Mouse (Mus musculus): Measurements from ENCODE around the gene Bag2. TPM values are rescaled to one million over a fixed set of nuclear protein-coding genes. Genes with fewer than 3 reads are reported as not detected.
A peak's percentile ranks its signal among the peaks of the same experiment; 100 is the strongest.

Gene Bag2
- polyA plus RNA-seq (2016; fragmentation: Nextera tagmentation; extraction: Ambion mirVana): 46.1 and 49.9 TPM in 2 replicates

GRCm38 (mm10) chr1:33757491-33758041 is at the start of gene Bag2:
TSS of gene Bag2 (minus strand) at chr1:33757795.
- Histone ChIP-seq H3K4me2 (peak within 1 kb of the TSS; percentile 70), H3K9ac (replicated peaks) (peak within 1 kb of the TSS; percentile 88), H3K36me3 (peaks cover 27% of the 10 kb centered on the region), H3K4me3 (replicated peaks) (peak within 1 kb of the TSS; percentile 74), H3K27ac (peak within 1 kb of the TSS; percentile 77; the same call in 1 of the 2 replicates), H3K4me1 (replicated peaks) (peaks cover 18% of the 10 kb centered on the region), H3K27me3 (no peaks in the 10 kb centered on the region), H3K9me3 (no peaks in the 10 kb centered on the region)
- ATAC-seq (ENCODE audit: insufficient number of reproducible peaks, insufficient read depth, low FRiP score, low TSS enrichment, low read depth): peak; percentile 81
- under 1% methylated on average over 60 of the region's 61 CpGs for WGBS

- Histone ChIP-seq H3K9me3 (no peaks in the 10 kb centered on the region), H3K27ac (no peak overlapping the region), H3K36me3 (peaks cover 83% of the 10 kb centered on the region), H3K9ac (replicated peaks) (no peak overlapping the region), H3K4me1 (replicated peaks) (no peaks in the 10 kb centered on the region), H3K4me3 (replicated peaks) (no peak overlapping the region), H3K27me3 (no peaks in the 10 kb centered on the region), H3K4me2 (no peak overlapping the region)
- 94% methylated on average over 2 of the region's 2 CpGs for WGBS
- no peak for ATAC-seq (ENCODE audit: insufficient number of reproducible peaks, insufficient read depth, low FRiP score, low TSS enrichment, low read depth)
These were observed 45.7 kb upstream of the Bag2 start for GRCm38 (mm10) chr1:33803323-33803722.

DNA sequence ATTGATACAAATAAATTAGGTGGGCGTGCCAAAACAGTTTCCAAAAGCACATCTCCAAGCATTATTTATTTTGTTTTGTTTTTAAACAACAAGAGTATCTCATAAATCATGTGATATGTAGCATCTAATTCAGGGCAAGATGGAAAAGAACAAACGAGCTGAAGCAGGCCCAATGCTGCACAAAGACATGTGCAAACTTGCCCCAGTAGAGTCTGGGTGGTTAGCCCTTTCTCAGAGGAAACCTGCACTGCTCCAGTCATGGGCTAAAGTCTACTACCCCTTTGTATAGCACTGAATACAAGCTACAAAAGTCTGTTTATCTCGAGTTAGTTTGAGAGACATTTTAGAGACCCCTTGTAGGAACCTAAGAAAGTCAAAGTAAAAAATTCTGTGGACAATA is 42.0 kb upstream of the Bag2 start:
- Histone ChIP-seq H3K27ac (no peak overlapping the region), H3K4me2 (no peak overlapping the region), H3K9ac (replicated peaks) (no peak overlapping the region), H3K9me3 (no peaks in the 10 kb centered on the region), H3K27me3 (no peaks in the 10 kb centered on the region), H3K4me3 (replicated peaks) (no peak overlapping the region), H3K36me3 (peaks cover 82% of the 10 kb centered on the region), H3K4me1 (replicated peaks) (no peaks in the 10 kb centered on the region)
- 88% methylated on average over 3 of the region's 3 CpGs for WGBS
- no peak for ATAC-seq (ENCODE audit: insufficient number of reproducible peaks, insufficient read depth, low FRiP score, low TSS enrichment, low read depth)

- no peak overlapping the region for H3K27ac ChIP-seq
- H3K9ac ChIP-seq (replicated peaks): no peak overlapping the region
- no peak overlapping the region for H3K4me3 ChIP-seq (replicated peaks)
- 59% methylated on average over 3 of the region's 3 CpGs for WGBS
- H3K36me3 ChIP-seq: peaks cover 22% of the 10 kb centered on the region
- H3K9me3 ChIP-seq: no peaks in the 10 kb centered on the region
- H3K27me3 ChIP-seq: no peaks in the 10 kb centered on the region
- no peaks in the 10 kb centered on the region for H3K4me1 ChIP-seq (replicated peaks)
- no peak overlapping the region for H3K4me2 ChIP-seq
- ATAC-seq (ENCODE audit: insufficient number of reproducible peaks, insufficient read depth, low FRiP score, low TSS enrichment, low read depth): no peak
These were observed 30.9 kb upstream of the Bag2 start for GRCm38 (mm10) chr1:33788493-33788892.

GRCm38 (mm10) chr1:33788072-33788471 is 30.5 kb upstream of the Bag2 start:
- Histone ChIP-seq H3K27ac (no peak overlapping the region), H3K4me3 (replicated peaks) (no peak overlapping the region), H3K9me3 (no peaks in the 10 kb centered on the region), H3K9ac (replicated peaks) (no peak overlapping the region), H3K4me1 (replicated peaks) (no peaks in the 10 kb centered on the region), H3K27me3 (no peaks in the 10 kb centered on the region), H3K36me3 (peaks cover 23% of the 10 kb centered on the region), H3K4me2 (no peak overlapping the region)
- WGBS: 88% methylated on average over 5 of the region's 5 CpGs
- ATAC-seq (ENCODE audit: insufficient number of reproducible peaks, insufficient read depth, low FRiP score, low TSS enrichment, low read depth): no peak

- H3K27me3 ChIP-seq: no peaks in the 10 kb centered on the region
- no peak for ATAC-seq (ENCODE audit: insufficient number of reproducible peaks, insufficient read depth, low FRiP score, low TSS enrichment, low read depth)
These were observed 27.0 kb upstream of the Bag2 start for GRCm38 (mm10) chr1:33784561-33784960.

DNA sequence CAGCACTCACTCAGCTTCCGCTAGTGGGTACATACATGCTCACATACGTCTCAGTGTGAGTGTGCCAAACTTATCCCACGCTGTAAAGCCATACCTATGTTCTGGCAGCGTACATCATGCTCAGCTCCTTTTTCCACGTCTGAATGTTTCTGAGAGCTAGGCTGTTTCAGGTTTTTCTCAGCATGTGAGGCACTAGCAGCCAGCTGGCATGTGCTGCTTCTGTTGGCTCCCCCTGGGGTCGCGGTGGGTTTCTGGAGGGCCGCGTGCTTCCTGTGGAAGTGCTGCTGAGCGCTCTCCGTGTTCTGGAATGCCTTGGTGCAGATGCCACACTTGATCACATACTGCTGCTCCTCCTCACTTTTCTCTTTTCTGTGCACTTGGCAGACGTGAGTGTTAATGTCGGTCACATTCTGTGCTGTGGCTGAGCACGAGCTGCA is 18.6 kb upstream of the Bag2 start:
- 89% methylated on average over 14 of the region's 14 CpGs for WGBS
- Histone ChIP-seq H3K4me1 (replicated peaks) (no peaks in the 10 kb centered on the region), H3K36me3 (peaks cover 70% of the 10 kb centered on the region), H3K9ac (replicated peaks) (no peak overlapping the region), H3K27ac (no peak overlapping the region), H3K4me2 (no peak overlapping the region), H3K9me3 (no peaks in the 10 kb centered on the region), H3K4me3 (replicated peaks) (no peak overlapping the region), H3K27me3 (no peaks in the 10 kb centered on the region)
- ATAC-seq (ENCODE audit: insufficient number of reproducible peaks, insufficient read depth, low FRiP score, low TSS enrichment, low read depth): no peak

More at GRCm38 (mm10) chr1:33784561-33784960, 27.0 kb upstream of the Bag2 start:
- Histone ChIP-seq H3K4me1 (replicated peaks) (no peaks in the 10 kb centered on the region), H3K36me3 (peaks cover 29% of the 10 kb centered on the region), H3K4me3 (replicated peaks) (no peak overlapping the region), H3K9me3 (no peaks in the 10 kb centered on the region), H3K9ac (replicated peaks) (no peak overlapping the region), H3K27ac (no peak overlapping the region), H3K4me2 (no peak overlapping the region)
- 97% methylated on average over 5 of the region's 5 CpGs for WGBS

- Histone ChIP-seq H3K9me3 (no peaks in the 10 kb centered on the region), H3K9ac (replicated peaks) (no peak overlapping the region), H3K4me2 (no peak overlapping the region), H3K27ac (no peak overlapping the region), H3K27me3 (no peaks in the 10 kb centered on the region), H3K4me3 (replicated peaks) (no peak overlapping the region), H3K36me3 (peaks cover 85% of the 10 kb centered on the region), H3K4me1 (replicated peaks) (no peaks in the 10 kb centered on the region)
- ATAC-seq (ENCODE audit: insufficient number of reproducible peaks, insufficient read depth, low FRiP score, low TSS enrichment, low read depth): no peak
- WGBS: 96% methylated on average over 9 of the region's 9 CpGs
These were observed 14.5 kb upstream of the Bag2 start for GRCm38 (mm10) chr1:33772106-33772505.

GRCm38 (mm10) chr1:33771621-33772020 is 14.0 kb upstream of the Bag2 start:
- ATAC-seq (ENCODE audit: insufficient number of reproducible peaks, insufficient read depth, low FRiP score, low TSS enrichment, low read depth): no peak
- no peaks in the 10 kb centered on the region for H3K9me3 ChIP-seq
- peaks cover 82% of the 10 kb centered on the region for H3K36me3 ChIP-seq
- no peaks in the 10 kb centered on the region for H3K4me1 ChIP-seq (replicated peaks)
- H3K27ac ChIP-seq: no peak overlapping the region
- H3K4me2 ChIP-seq: no peak overlapping the region
- H3K27me3 ChIP-seq: no peaks in the 10 kb centered on the region
- no peak overlapping the region for H3K4me3 ChIP-seq (replicated peaks)
- no peak overlapping the region for H3K9ac ChIP-seq (replicated peaks)
- 96% methylated on average over 10 of the region's 10 CpGs for WGBS

DNA sequence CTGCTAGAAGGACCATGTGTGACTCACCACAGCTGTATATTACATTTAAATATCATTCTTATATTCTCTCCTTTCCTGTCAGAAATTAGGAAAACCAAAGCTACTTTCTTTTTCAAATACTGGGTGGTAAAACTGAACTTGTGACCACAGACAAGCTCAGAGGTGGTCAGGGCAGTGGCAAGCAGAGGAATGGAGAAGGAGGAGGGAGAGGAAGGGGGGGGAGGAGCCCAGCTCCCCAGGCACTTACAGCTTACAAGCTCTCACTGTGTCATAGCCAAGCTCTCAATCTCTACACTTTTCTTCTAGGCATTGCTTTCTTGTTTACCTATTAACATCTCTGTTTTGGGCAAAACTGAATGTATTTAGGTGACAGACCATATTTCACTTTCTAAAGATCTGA is 11.2 kb upstream of the Bag2 start:
- ATAC-seq (ENCODE audit: insufficient number of reproducible peaks, insufficient read depth, low FRiP score, low TSS enrichment, low read depth): no peak
- Histone ChIP-seq H3K27ac (no peak overlapping the region), H3K4me2 (no peak overlapping the region), H3K36me3 (peaks cover 69% of the 10 kb centered on the region), H3K9me3 (no peaks in the 10 kb centered on the region), H3K4me3 (replicated peaks) (no peak overlapping the region), H3K9ac (replicated peaks) (no peak overlapping the region), H3K4me1 (replicated peaks) (no peaks in the 10 kb centered on the region), H3K27me3 (no peaks in the 10 kb centered on the region)

DNA sequence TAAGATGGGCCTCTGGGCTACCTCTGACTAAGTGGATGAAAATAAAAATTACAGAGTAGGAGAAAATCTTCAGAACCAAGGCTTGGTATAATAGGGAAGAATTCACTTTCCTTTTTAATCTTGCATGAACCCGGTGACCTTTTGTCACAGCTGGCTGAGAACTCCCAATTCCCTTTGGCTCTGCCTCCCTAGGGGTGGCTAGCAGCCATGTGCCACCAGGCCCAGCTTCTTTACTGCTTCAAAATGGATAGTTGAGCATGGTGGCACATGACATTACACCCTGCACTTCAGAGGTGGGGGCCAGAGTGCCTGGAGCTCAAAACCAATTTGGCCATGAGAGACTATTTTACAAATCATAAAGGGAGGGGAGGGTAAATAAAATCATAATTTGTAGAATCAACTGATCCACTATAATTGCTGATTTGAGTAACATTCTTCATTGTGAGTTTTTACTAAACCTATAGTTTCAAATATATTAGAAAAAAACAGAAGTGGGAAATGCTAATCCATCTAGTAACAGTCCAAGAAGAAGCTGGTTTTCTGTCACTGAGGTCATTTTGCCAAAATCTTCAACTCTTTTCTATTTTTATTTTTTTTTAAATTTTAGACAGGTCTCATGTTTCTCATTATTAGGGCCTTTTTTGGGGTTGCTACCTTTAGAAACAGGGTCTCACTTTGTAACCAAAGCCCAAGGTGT is 10.6 kb upstream of the Bag2 start:
- Histone ChIP-seq H3K4me1 (replicated peaks) (no peaks in the 10 kb centered on the region), H3K27ac (no peak overlapping the region), H3K9ac (replicated peaks) (no peak overlapping the region), H3K4me2 (no peak overlapping the region), H3K9me3 (no peaks in the 10 kb centered on the region), H3K36me3 (peaks cover 65% of the 10 kb centered on the region), H3K4me3 (replicated peaks) (no peak overlapping the region), H3K27me3 (no peaks in the 10 kb centered on the region)
- 100% methylated on average over 1 of the region's 1 CpGs for WGBS
- ATAC-seq (ENCODE audit: insufficient number of reproducible peaks, insufficient read depth, low FRiP score, low TSS enrichment, low read depth): no peak

All from limb, embryonic 12.5 days (tissue).